Mouse (Mus musculus): ENCODE measurements around the gene Tsc22d1. TPM values are rescaled to one million over a fixed set of nuclear protein-coding genes. Genes with fewer than 3 reads are reported as not detected.

Gene Tsc22d1
- total and polyA plus RNA-seq, 3 experiments = 7.0 to 26.4 (median 14.6) TPM

DNA sequence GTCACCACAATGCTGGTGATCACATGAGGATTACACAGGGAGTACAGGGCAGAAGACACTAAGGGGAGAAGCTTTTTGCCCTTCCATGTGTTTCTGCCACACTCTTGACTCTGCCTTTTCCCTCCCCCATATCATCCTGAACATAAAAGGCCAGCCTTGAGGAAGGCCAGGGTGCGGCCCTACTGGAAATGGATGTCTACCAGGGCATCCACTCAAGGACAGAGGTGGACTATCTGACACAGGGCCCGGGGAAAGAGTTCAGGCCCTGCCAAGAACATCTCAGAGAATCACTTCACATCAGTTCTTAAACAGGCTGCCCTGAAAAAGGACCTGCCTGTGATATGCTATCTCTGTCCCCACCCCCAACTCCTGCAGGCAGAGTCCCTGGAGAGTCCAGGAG, 126.6 kb downstream of the Tsc22d1 start:
- ATAC-seq (ENCODE audit: extremely low read depth, insufficient number of reproducible peaks, low FRiP score, poor library complexity, severe bottlenecking) (no peak), DNase-seq (ENCODE audit: low spot score) (no peak)
- no peak overlapping the region for H3K4me3 ChIP-seq (ENCODE audit: low read depth, low read length)
- H3K9me3 ChIP-seq (replicated peaks) = peaks cover 14% of the 10 kb centered on the region
- TF ChIP-seq TAL1 (conservative IDR thresholded peaks at IDR 0.05; ENCODE audit: low read depth, low read length) (no peak), GATA1 (IDR thresholded peaks at IDR 0.05; ENCODE audit: borderline replicate concordance, low read length) (no peak), POLR2AphosphoS5 (IDR thresholded peaks at IDR 0.05; ENCODE audit: insufficient replicate concordance, low read depth, low read length) (no peak), GATA2 (IDR thresholded peaks at IDR 0.05; ENCODE audit: borderline replicate concordance, low read depth, low read length) (no peak), CTCF (IDR thresholded peaks at IDR 0.05; ENCODE audit: low read depth, low read length) (no peak)
- H3K4me1 ChIP-seq (ENCODE audit: insufficient read depth, low read depth, low read length) = no peaks in the 10 kb centered on the region
- no peaks in the 10 kb centered on the region for H3K27me3 ChIP-seq (ENCODE audit: insufficient read depth, low read length)
- H3K36me3 ChIP-seq (replicated peaks) = no peaks in the 10 kb centered on the region

DNA sequence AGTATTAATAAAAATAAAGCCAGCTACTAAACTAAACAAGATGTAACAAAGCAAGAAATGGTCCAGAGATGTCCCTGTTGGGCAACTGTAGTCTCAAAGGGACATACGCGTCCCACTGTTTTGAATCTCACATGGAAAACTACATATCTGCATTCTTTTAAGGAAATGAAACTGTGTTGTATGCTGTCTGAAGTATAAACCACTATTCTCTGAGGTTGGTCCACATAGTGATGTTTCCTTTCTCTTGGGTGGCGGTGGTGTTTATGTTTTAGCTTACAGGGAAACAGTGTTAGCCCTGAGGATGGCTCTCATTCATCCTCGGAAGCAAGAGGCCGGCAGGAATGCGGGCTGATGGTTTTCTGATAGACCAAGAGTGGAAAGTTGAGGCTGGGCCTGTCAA, 129.4 kb downstream of the Tsc22d1 start:
- no peaks in the 10 kb centered on the region for H3K36me3 ChIP-seq (replicated peaks)
- peaks cover 3% of the 10 kb centered on the region; the same call in 1 of the 2 replicates for H3K27me3 ChIP-seq (ENCODE audit: insufficient read depth, low read length)
- ATAC-seq (ENCODE audit: extremely low read depth, insufficient number of reproducible peaks, low FRiP score, poor library complexity, severe bottlenecking) (no peak), DNase-seq (ENCODE audit: low spot score) (no peak)
- peaks cover 23% of the 10 kb centered on the region for H3K9me3 ChIP-seq (replicated peaks)
- no peaks in the 10 kb centered on the region for H3K4me1 ChIP-seq (ENCODE audit: insufficient read depth, low read depth, low read length)
- H3K4me3 ChIP-seq (ENCODE audit: low read depth, low read length) = no peak overlapping the region
- TF ChIP-seq CTCF (IDR thresholded peaks at IDR 0.05; ENCODE audit: low read depth, low read length) (no peak), TAL1 (conservative IDR thresholded peaks at IDR 0.05; ENCODE audit: low read depth, low read length) (no peak), POLR2AphosphoS5 (IDR thresholded peaks at IDR 0.05; ENCODE audit: insufficient replicate concordance, low read depth, low read length) (no peak), GATA1 (IDR thresholded peaks at IDR 0.05; ENCODE audit: borderline replicate concordance, low read length) (no peak), GATA2 (IDR thresholded peaks at IDR 0.05; ENCODE audit: borderline replicate concordance, low read depth, low read length) (no peak)

DNA sequence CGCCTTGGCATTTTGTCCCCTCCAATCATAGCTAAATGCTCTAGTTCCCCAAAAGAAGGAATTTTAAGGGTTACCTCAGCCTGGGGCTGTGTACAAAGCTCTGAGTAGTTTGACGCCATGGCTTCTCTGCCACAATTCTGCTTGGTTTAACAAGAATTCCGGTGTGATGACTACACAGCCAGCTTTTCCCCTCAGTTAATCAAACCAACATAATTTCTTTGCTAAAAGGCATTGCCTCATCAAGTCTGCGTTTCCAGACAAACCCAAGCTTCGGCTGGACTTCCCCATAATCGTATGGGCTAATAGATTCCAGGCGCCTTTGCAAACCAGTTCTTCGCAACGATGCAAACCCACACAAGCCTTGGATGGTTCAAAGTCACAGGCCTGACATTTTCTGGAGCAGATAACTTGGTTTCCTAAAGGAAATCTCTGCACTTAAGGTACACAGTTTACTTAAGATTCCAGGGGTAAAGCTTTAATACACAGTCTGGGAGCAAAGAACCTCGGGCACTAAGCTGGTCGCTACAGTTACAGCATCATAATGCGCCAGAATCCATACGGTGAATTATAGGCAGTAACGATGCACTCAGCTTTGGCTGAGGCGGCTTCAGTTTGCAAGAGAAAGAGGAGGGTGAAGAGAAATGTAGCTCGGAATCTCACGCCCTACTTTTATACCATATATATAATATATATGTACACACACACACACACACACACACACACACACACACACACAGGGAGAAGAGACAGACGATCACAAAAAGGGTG, 140.7 kb downstream of the Tsc22d1 start:
- no peak for TF ChIP-seq GATA2 (IDR thresholded peaks at IDR 0.05; ENCODE audit: borderline replicate concordance, low read depth, low read length)
- TF ChIP-seq GATA1 (IDR thresholded peaks at IDR 0.05; ENCODE audit: borderline replicate concordance, low read length) = no peak
- TF ChIP-seq POLR2AphosphoS5 (IDR thresholded peaks at IDR 0.05; ENCODE audit: insufficient replicate concordance, low read depth, low read length) = no peak
- peaks cover 12% of the 10 kb centered on the region; the same call in 1 of the 2 replicates for H3K27me3 ChIP-seq (ENCODE audit: insufficient read depth, low read length)
- ATAC-seq (ENCODE audit: extremely low read depth, insufficient number of reproducible peaks, low FRiP score, poor library complexity, severe bottlenecking) (no peak), DNase-seq (ENCODE audit: low spot score) (no peak)
- H3K9me3 ChIP-seq (replicated peaks) = peaks cover 19% of the 10 kb centered on the region
- no peak overlapping the region for H3K4me3 ChIP-seq (ENCODE audit: low read depth, low read length)
- no peaks in the 10 kb centered on the region for H3K4me1 ChIP-seq (ENCODE audit: insufficient read depth, low read depth, low read length)
- H3K36me3 ChIP-seq (replicated peaks) = no peaks in the 10 kb centered on the region

DNA sequence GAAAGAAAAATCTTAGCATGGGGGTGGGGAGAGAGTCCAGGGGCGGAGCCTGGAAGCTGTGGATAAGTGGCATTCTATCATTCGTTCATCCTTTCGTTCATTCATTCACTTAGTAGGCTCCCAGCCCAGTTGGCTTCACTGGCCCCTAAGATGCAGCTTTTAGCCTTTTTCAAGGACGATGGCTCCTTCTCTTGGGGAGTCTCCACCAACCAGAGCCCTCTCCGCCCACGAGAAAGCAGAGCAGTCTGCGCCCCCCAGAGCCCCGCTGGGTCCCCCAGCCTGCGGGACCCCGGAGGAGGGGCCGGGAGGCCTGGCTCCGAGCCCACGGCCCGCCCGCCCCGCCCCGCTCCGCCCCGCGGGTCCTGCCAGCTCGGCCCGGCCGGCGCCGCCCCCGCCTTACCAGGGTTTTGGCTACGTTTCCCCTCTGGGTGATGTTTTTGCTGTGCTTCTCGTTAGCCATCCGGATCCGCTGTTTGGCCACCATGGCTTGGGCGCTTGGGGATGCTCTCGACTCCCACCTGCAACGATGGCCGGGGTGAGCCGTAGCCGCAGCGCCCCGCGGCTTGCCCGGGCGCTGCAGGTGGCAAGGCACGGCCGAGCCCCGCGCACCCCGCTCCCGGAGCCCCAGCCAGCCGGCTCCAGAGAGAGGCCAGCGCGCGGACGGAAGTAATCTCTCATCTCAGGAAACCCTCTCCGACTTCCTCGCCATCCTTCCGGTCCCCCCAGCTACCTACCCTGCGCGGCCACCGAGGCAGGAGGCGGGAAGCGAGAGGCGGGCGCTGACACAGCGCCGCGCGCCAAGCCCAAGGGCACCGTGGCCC, 141.5 kb downstream of the Tsc22d1 start:
- no peaks in the 10 kb centered on the region for H3K36me3 ChIP-seq (replicated peaks)
- no peak overlapping the region; the same call in 1 of the 2 replicates for H3K4me3 ChIP-seq (ENCODE audit: low read depth, low read length)
- H3K4me1 ChIP-seq (ENCODE audit: insufficient read depth, low read depth, low read length) = no peaks in the 10 kb centered on the region
- DNase-seq (ENCODE audit: low spot score) (no peak), ATAC-seq (ENCODE audit: extremely low read depth, insufficient number of reproducible peaks, low FRiP score, poor library complexity, severe bottlenecking) (no peak)
- H3K27me3 ChIP-seq (ENCODE audit: insufficient read depth, low read length) = peaks cover 12% of the 10 kb centered on the region; the same call in 1 of the 2 replicates
- peaks cover 23% of the 10 kb centered on the region for H3K9me3 ChIP-seq (replicated peaks)
- TF ChIP-seq TAL1 (conservative IDR thresholded peaks at IDR 0.05; ENCODE audit: low read depth, low read length) = no peak
- no peak for TF ChIP-seq POLR2AphosphoS5 (IDR thresholded peaks at IDR 0.05; ENCODE audit: insufficient replicate concordance, low read depth, low read length)
- no peak for TF ChIP-seq CTCF (IDR thresholded peaks at IDR 0.05; ENCODE audit: low read depth, low read length)
- no peak for TF ChIP-seq GATA2 (IDR thresholded peaks at IDR 0.05; ENCODE audit: borderline replicate concordance, low read depth, low read length)
- TF ChIP-seq GATA1 (IDR thresholded peaks at IDR 0.05; ENCODE audit: borderline replicate concordance, low read length) = no peak

DNA sequence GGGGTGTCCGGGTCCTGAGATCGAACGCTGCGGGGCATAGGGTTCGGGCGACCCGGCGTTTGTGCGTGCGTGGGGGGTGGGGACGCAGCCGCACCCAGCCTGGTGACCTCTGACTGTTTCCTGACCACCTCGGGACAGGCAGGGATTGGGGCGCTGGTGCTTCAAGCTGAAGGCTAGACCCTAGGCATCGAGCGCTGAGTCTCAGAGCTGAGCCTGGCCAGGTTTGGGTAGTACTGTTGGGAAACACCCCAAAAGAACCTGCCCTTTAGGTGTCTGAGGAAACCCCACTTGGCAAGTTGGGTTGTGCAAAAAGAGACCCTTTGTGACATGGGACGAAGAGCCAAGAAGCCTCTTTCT, 142.1 kb downstream of the Tsc22d1 start, which contains the start of gene Serp2:
TSS of gene Serp2 (minus strand) at position 38 of the 357 bp plus-strand sequence.
- ATAC-seq (ENCODE audit: extremely low read depth, insufficient number of reproducible peaks, low FRiP score, poor library complexity, severe bottlenecking) = no peak
- H3K36me3 ChIP-seq (replicated peaks) = no peaks in the 10 kb centered on the region
- no peak for TF ChIP-seq TAL1 (conservative IDR thresholded peaks at IDR 0.05; ENCODE audit: low read depth, low read length)
- TF ChIP-seq CTCF (IDR thresholded peaks at IDR 0.05; ENCODE audit: low read depth, low read length) = no peak
- TF ChIP-seq GATA1 (IDR thresholded peaks at IDR 0.05; ENCODE audit: borderline replicate concordance, low read length) = no peak
- TF ChIP-seq GATA2 (IDR thresholded peaks at IDR 0.05; ENCODE audit: borderline replicate concordance, low read depth, low read length) = no peak
- no peak for TF ChIP-seq POLR2AphosphoS5 (IDR thresholded peaks at IDR 0.05; ENCODE audit: insufficient replicate concordance, low read depth, low read length)

More for the DNA sequence above, 142.1 kb downstream of the Tsc22d1 start, which contains the start of gene Serp2:
- H3K4me3 ChIP-seq (ENCODE audit: low read depth, low read length) = no peak within 1 kb of the TSS; the same call in 1 of the 2 replicates
- peaks cover 12% of the 10 kb centered on the region; the same call in 1 of the 2 replicates for H3K27me3 ChIP-seq (ENCODE audit: insufficient read depth, low read length)
- no peak for DNase-seq (ENCODE audit: low spot score)
- no peaks in the 10 kb centered on the region for H3K4me1 ChIP-seq (ENCODE audit: insufficient read depth, low read depth, low read length)
- H3K9me3 ChIP-seq (replicated peaks) = peaks cover 24% of the 10 kb centered on the region

Other genes starting within 250 kb of the Tsc22d1 start
- gene Serp2, start 141.9 kb downstream of the Tsc22d1 start, total RNA-seq (2014; fragmentation: Nextera tagmentation) = not detected in 2 replicates
- gene Serp2, start 141.9 kb downstream of the Tsc22d1 start, total RNA-seq (2017) = not detected in 2 replicates
- gene Serp2, start 141.9 kb downstream of the Tsc22d1 start, polyA plus RNA-seq (2012) = not detected in 2 replicates

Measured in G1E (cell line).